In genomic region chr17:64050911-64051310, GRCm38 (mm10) we compare ENCODE assay signal across 21 mouse cellular contexts.
DNase-seq lines count a peak whose midpoint lies in the region; TF ChIP-seq lines count a peak whose summit lies in the region.
"Had no signal": no experiment of that assay in that cellular context is flagged by ENCODE, and none has a peak within 500 bp of the region (broad histone marks: within the 10 kb centered on the region; RNA-seq: fewer than 3 reads in every experiment).

No protein-coding gene starts in this region.

- TF ChIP-seq EP300 in heart, adult 2 months (IDR thresholded peaks at IDR 0.05; ENCODE audit: insufficient read depth, low read depth, low read length), result no peak

- intact Hi-C loops in heart, adult 2 months (cut with DNase I), result no loop called here

- no peaks in the 10 kb centered on the region for H3K36me3 ChIP-seq in heart, adult 2 months (ENCODE audit: control insufficient read depth, insufficient read depth, low read length)
- H3K36me3 ChIP-seq: embryonic facial prominence, embryonic 15.5 days; heart, embryonic 12.5 days; limb, embryonic 13.5 days; liver, embryonic 12.5 days; midbrain, embryonic 13.5 days had no signal

- H3K9ac ChIP-seq in heart, adult 2 months (ENCODE audit: low read depth, low read length), result no peak overlapping the region
- H3K9ac ChIP-seq: embryonic facial prominence, embryonic 15.5 days; heart, embryonic 12.5 days; limb, embryonic 13.5 days; liver, embryonic 12.5 days; midbrain, embryonic 13.5 days had no signal

- H3K27me3 ChIP-seq in heart, adult 2 months (ENCODE audit: control insufficient read depth, insufficient read depth, low read length), result no peaks in the 10 kb centered on the region
- H3K27me3 ChIP-seq: embryonic facial prominence, embryonic 15.5 days; heart, embryonic 12.5 days; limb, embryonic 13.5 days; liver, embryonic 12.5 days; midbrain, embryonic 13.5 days had no signal

- peak; percentile 59 to 74 for DNase-seq in adrenal gland, adult (ENCODE audit: inconsistent age in 2 of 2, low spot score in 1 of 2)
- DNase-seq in adrenal gland, postnatal 4 days (ENCODE audit: low spot score in 2 of 2), result no peak
- DNase-seq in adrenal gland, postnatal 14 days, result peak; percentile 53
- peak; percentile 21 for DNase-seq in cerebellum, adult 8-10 months
- peak; percentile 26 to 42 for DNase-seq in cerebellum, postnatal 36 days
- no peak for DNase-seq in heart, adult 2 months
- no peak for DNase-seq in left cerebral cortex, adult 9 months (ENCODE audit: low spot score in 2 of 2)
- DNase-seq: gastrocnemius, postnatal 14 days; heart, adult 11 months; heart, postnatal 10 days; kidney, adult 9 months; kidney, postnatal 25 days; lung, adult 18-20 months; lung, postnatal 10 days; right cerebral cortex, postnatal 25 days had no signal

- H3K79me2 ChIP-seq in heart, adult 2 months (replicated peaks; ENCODE audit: control insufficient read depth, insufficient read depth, low read length), result no peaks in the 10 kb centered on the region

- no peak overlapping the region for H3K27ac ChIP-seq in heart, adult 2 months
- H3K27ac ChIP-seq: embryonic facial prominence, embryonic 15.5 days; hindbrain, postnatal 0 days; limb, embryonic 13.5 days; liver, embryonic 12.5 days; midbrain, embryonic 13.5 days had no signal

- WGBS in heart, adult 2 months, result 84% methylated on average over 5 of the region's 5 CpGs

- no peak for TF ChIP-seq CTCF in heart, adult 2 months (IDR thresholded peaks at IDR 0.05)

- H3K4me1 ChIP-seq in heart, adult 2 months (ENCODE audit: control insufficient read depth, insufficient read depth, low read length), result no peaks in the 10 kb centered on the region; the same call in 1 of the 2 replicates
- H3K4me1 ChIP-seq: limb, embryonic 13.5 days; liver, embryonic 12.5 days had no signal

- H3K4me3 ChIP-seq in heart, adult 2 months, result no peak overlapping the region
- H3K4me3 ChIP-seq: embryonic facial prominence, embryonic 15.5 days; heart, embryonic 12.5 days; limb, embryonic 13.5 days; liver, embryonic 12.5 days; midbrain, embryonic 13.5 days had no signal

- TF ChIP-seq POLR2A in heart, adult 2 months (IDR thresholded peaks at IDR 0.05; ENCODE audit: insufficient read depth, low read depth, low read length), result no peak

Comparison
In these comparisons a context has a peak if more than half of its experiments do, and no peak if none do; other contexts are left out.
1. DNase-seq: peak in adrenal gland, adult (2 of 2), adrenal gland, postnatal 14 days (single experiment), cerebellum, adult 8-10 months (single experiment) and cerebellum, postnatal 36 days (2 of 2); none in adrenal gland, postnatal 4 days (0 of 2), heart, adult 2 months (0 of 2) and left cerebral cortex, adult 9 months (0 of 2).